Mouse (Mus musculus) liver, embryonic 14.5 days (tissue): ENCODE data around the gene Smc6.

Experiments
- CTCF ChIP-seq: IDR thresholded peaks from 2 replicates; pipeline ENCODE4 v1.5.1; 2016; ENCODE audit warnings: antibody characterized with exemption, low read depth, control low read depth
- EP300 ChIP-seq: IDR thresholded peaks from 2 replicates; pipeline ENCODE4 v1.6.1; 2016; ENCODE audit warnings: antibody characterized with exemption, low read depth

DNA sequence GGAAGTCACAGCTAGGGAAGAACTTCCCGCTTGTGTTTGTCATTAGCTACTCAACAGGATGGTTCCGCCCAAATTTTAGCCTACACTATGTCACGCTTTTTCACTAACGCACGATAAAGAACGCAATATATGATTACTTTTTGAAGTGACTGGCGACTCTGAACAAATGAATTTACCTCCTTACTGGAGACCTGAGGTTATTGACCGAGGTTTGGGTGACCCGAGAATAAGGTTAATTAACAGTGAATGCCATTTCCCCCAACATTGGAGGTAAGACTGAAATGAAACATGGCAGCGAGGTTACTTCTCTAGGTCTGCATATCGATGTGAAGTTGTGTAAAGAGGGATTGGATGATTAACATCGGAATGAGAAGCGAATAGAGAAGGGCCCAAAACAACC, 791 bp upstream of the Smc6 start:
- TF ChIP-seq CTCF (no peak), EP300 (no peak)
